Mouse (Mus musculus): ENCODE measurements around the gene Gpr6. TPM values are rescaled to one million over a fixed set of nuclear protein-coding genes. Genes with fewer than 3 reads are reported as not detected.

Gpr6 gene
- polyA plus RNA-seq, 1 experiment = not detected

DNA sequence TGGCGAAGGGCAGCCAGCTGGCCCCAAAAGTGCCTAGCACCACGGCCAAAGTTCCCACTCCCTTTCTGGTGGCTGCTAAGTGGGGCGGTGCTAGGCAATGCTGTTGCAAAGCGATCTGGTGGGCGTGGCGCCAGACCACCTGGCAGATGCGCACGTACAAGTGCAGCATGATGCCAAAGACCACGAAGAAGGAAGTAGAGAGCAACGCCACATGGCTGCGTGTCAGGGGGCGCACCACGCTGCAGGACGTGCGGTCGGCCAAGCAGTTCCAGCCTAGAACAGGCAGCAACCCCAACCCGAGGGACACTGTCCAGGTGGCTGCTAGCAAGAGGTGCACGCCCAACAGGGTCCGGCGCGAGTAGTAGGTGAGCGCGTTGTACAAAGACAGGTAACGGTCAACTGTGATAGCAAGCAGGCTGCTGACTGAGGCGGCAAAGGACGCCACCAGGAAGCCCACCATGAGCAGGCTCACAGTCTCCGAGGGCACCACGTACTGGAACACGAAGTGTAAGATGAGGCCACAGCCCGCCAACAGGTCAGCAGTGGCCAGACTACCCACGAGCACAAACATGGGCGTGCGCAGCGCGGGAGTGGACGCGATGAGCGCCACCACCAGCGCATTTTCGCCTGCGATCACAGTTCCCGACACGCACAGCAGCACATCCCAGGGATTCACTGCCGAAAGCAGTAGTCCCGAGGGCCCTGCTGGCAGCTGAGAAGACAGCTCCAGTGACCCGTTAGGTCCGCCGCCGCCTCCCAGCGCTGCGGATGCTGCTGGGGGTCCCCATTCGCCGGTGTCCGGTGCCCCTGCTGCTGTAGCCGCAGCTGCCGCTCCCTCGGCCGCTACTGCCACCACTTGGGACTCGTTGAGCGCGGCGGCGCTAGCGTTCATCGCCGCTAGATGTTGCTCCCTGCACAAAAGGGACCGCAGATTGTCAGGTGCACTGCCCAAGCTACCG lies 1.1 kb downstream of the Gpr6 start:
- H3K79me2 ChIP-seq (ENCODE audit: control insufficient read depth, insufficient read depth) = no peaks in the 10 kb centered on the region
- H3ac ChIP-seq (ENCODE audit: control insufficient read depth, insufficient read length) = no peak overlapping the region
- H3K27me3 ChIP-seq (ENCODE audit: control insufficient read depth, insufficient read depth, insufficient read length) = peaks cover 5% of the 10 kb centered on the region
- TF ChIP-seq USF1 (IDR thresholded peaks at IDR 0.05; ENCODE audit: low read depth) (no peak), MYOG (IDR thresholded peaks at IDR 0.05; ENCODE audit: control insufficient read depth in 1 of 3, insufficient read depth in 1 of 3, insufficient read length in 2 of 3, low read depth in 2 of 3) (peak in 1 of 3 experiments; percentile 28), TCF12 (IDR thresholded peaks at IDR 0.05; ENCODE audit: insufficient read depth, poor library complexity, severe bottlenecking) (no peak)
- H3K36me3 ChIP-seq (ENCODE audit: control insufficient read depth, insufficient read depth) = no peaks in the 10 kb centered on the region
- no peak overlapping the region for H3K4me2 ChIP-seq (ENCODE audit: low read depth)
- H3K4me3 ChIP-seq = no peak overlapping the region

DNA sequence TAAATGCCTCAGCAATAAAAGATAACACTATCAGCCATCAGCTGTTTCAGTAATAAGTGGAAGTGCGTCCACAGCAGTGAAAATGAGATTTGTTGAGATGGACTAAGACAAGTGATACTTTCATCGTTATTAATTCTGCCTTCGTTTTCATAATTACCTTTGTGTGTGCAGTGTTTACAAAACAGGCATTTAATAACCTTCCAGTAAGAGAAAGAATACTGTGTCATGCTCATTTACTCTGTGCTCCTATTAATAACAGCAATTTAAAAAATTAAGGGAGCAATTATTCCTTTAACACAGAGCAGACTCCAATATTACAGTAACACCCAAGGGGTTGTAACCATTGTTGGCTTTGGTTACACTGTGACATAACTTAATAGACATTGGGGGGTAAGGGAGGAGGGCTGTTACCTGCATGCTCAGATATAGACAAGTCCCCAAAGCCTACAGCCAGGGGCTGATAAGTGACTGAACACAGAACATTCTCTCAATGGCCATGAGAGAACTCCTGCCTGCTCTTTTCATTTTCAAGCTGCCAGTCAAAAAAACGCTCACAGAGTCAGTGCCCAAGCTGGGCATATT lies 11.7 kb downstream of the Gpr6 start:
- Histone ChIP-seq H3K27me3 (ENCODE audit: control insufficient read depth, insufficient read depth, insufficient read length) (peaks cover 4% of the 10 kb centered on the region), H3K4me3 (no peak overlapping the region), H3ac (ENCODE audit: control insufficient read depth, insufficient read length) (no peak overlapping the region), H3K79me2 (ENCODE audit: control insufficient read depth, insufficient read depth) (no peaks in the 10 kb centered on the region), H3K36me3 (ENCODE audit: control insufficient read depth, insufficient read depth) (no peaks in the 10 kb centered on the region), H3K4me2 (ENCODE audit: low read depth) (no peak overlapping the region)
- no peak for TF ChIP-seq POLR2AphosphoS2 (IDR thresholded peaks at IDR 0.05; ENCODE audit: insufficient read length, low read depth)
- no peak for TF ChIP-seq E2F4 (IDR thresholded peaks at IDR 0.05; ENCODE audit: insufficient read depth)
- TF ChIP-seq USF1 (IDR thresholded peaks at IDR 0.05; ENCODE audit: low read depth) = no peak
- no peak for TF ChIP-seq TCF3 (IDR thresholded peaks at IDR 0.05; ENCODE audit: insufficient read length, low read depth)
- TF ChIP-seq SRF (IDR thresholded peaks at IDR 0.05; ENCODE audit: control insufficient read depth, insufficient read length, low read depth) = no peak
- no peak for TF ChIP-seq MYOG (IDR thresholded peaks at IDR 0.05; ENCODE audit: control insufficient read depth in 1 of 3, insufficient read depth in 1 of 3, insufficient read length in 2 of 3, low read depth in 2 of 3)

DNA sequence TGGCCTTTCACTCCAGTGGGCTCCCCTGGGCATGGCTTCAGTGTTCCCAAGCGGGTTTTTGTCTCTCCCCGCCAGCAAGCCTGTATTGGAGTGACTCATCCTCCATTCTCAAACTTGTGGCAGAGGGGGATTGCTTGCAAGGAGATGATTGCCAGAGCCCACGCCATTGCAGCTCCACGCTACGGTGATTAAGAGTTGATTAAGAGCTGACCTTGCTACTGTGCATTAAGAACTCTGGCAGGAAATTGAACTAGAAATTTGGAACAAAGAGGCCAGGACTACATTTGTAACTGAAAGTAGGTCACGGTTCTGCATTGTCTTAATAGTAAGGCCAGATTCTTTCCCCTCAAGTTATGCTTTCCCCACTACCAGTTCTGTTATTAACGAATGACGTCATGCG lies 16.5 kb downstream of the Gpr6 start:
- no peak overlapping the region for H3ac ChIP-seq (ENCODE audit: control insufficient read depth, insufficient read length)

DNA sequence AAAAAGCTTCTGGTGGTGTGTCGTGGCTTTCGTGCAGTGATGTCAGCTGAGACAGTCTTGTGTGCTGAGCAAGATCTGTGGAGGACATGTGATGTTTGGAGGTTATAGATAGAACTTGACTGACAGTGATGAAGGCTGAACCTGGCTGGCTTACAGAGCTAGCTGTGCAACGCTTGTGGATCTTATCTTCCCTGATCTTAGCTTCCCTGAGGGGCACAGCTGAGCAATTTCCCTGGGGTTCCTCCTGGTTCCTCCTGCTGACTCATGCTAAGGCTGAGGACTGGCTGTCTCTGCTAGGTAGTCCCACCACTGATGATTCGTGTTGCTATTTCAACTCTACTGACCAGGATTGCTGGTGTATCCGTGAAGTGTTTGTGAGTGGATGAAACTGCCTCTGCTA lies 18.1 kb downstream of the Gpr6 start:
- no peaks in the 10 kb centered on the region for H3K79me2 ChIP-seq (ENCODE audit: control insufficient read depth, insufficient read depth)
- TF ChIP-seq CEBPB (IDR thresholded peaks at IDR 0.05; ENCODE audit: insufficient read depth, poor library complexity, severe bottlenecking) (no peak), SRF (IDR thresholded peaks at IDR 0.05; ENCODE audit: control insufficient read depth, insufficient read length, low read depth) (no peak), E2F4 (IDR thresholded peaks at IDR 0.05; ENCODE audit: insufficient read depth) (no peak), USF1 (IDR thresholded peaks at IDR 0.05; ENCODE audit: low read depth) (no peak)
- H3K4me2 ChIP-seq (ENCODE audit: low read depth) = no peak overlapping the region
- no peak overlapping the region for H3K4me3 ChIP-seq
- H3K36me3 ChIP-seq (ENCODE audit: control insufficient read depth, insufficient read depth) = no peaks in the 10 kb centered on the region
- H3K27me3 ChIP-seq (ENCODE audit: control insufficient read depth, insufficient read depth, insufficient read length) = no peaks in the 10 kb centered on the region
- H3ac ChIP-seq (ENCODE audit: control insufficient read depth, insufficient read length) = no peak overlapping the region

More for the DNA sequence above, 16.5 kb downstream of the Gpr6 start:
- Histone ChIP-seq H3K27me3 (ENCODE audit: control insufficient read depth, insufficient read depth, insufficient read length) (peaks cover 3% of the 10 kb centered on the region), H3K79me2 (ENCODE audit: control insufficient read depth, insufficient read depth) (no peaks in the 10 kb centered on the region), H3K4me2 (ENCODE audit: low read depth) (peak overlapping the region; percentile 20), H3K4me3 (no peak overlapping the region), H3K36me3 (ENCODE audit: control insufficient read depth, insufficient read depth) (no peaks in the 10 kb centered on the region)
- TF ChIP-seq USF1 (IDR thresholded peaks at IDR 0.05; ENCODE audit: low read depth) = no peak
- TF ChIP-seq SRF (IDR thresholded peaks at IDR 0.05; ENCODE audit: control insufficient read depth, insufficient read length, low read depth) = no peak
- TF ChIP-seq MYOD1 (IDR thresholded peaks at IDR 0.05; ENCODE audit: control insufficient read depth in 1 of 3, insufficient read length in 2 of 3, low read depth in 2 of 3) = no peak
- TF ChIP-seq MYOG (IDR thresholded peaks at IDR 0.05; ENCODE audit: control insufficient read depth in 1 of 3, insufficient read depth in 1 of 3, insufficient read length in 2 of 3, low read depth in 2 of 3) = no peak
- no peak for TF ChIP-seq POLR2AphosphoS2 (IDR thresholded peaks at IDR 0.05; ENCODE audit: insufficient read length, low read depth)
- TF ChIP-seq TCF3 (IDR thresholded peaks at IDR 0.05; ENCODE audit: insufficient read length, low read depth) = no peak
- TF ChIP-seq E2F4 (IDR thresholded peaks at IDR 0.05; ENCODE audit: insufficient read depth) = no peak
- TF ChIP-seq TCF12 (IDR thresholded peaks at IDR 0.05; ENCODE audit: insufficient read depth, poor library complexity, severe bottlenecking) = no peak
- TF ChIP-seq POLR2A (IDR thresholded peaks at IDR 0.05; ENCODE audit: insufficient read length, low read depth) = no peak
- no peak for TF ChIP-seq REST (IDR thresholded peaks at IDR 0.05; ENCODE audit: insufficient read depth, insufficient read length)
- TF ChIP-seq MAX (IDR thresholded peaks at IDR 0.05; ENCODE audit: low read depth) = no peak

DNA sequence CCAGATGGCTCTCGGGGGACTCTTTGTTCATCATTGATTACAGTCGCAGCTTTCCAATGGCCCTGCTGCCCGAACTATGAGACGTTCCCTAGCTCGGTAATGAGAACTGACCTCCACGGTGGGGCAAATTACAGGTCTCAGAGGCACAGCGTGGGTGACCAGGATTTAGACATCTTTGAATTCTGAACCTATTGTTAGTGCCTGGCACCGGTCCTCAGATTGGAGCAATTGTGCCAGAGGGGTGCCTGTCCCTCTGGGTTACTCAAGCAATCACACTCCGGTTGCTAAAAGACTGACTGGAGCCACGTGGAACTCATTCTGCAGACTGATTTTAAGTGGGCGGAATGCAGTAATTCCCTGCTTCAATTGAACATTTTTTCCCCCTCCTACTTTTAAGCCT lies 29.8 kb downstream of the Gpr6 start:
- Histone ChIP-seq H3K4me3 (no peak overlapping the region), H3K36me3 (ENCODE audit: control insufficient read depth, insufficient read depth) (no peaks in the 10 kb centered on the region), H3K4me2 (ENCODE audit: low read depth) (no peak overlapping the region), H3ac (ENCODE audit: control insufficient read depth, insufficient read length) (no peak overlapping the region), H3K79me2 (ENCODE audit: control insufficient read depth, insufficient read depth) (no peaks in the 10 kb centered on the region), H3K27me3 (ENCODE audit: control insufficient read depth, insufficient read depth, insufficient read length) (peaks cover 12% of the 10 kb centered on the region)
- no peak for TF ChIP-seq CEBPB (IDR thresholded peaks at IDR 0.05; ENCODE audit: insufficient read depth, poor library complexity, severe bottlenecking)
- TF ChIP-seq TCF12 (IDR thresholded peaks at IDR 0.05; ENCODE audit: insufficient read depth, poor library complexity, severe bottlenecking) = no peak
- no peak for TF ChIP-seq TCF3 (IDR thresholded peaks at IDR 0.05; ENCODE audit: insufficient read length, low read depth)
- TF ChIP-seq MYOD1 (IDR thresholded peaks at IDR 0.05; ENCODE audit: control insufficient read depth in 1 of 3, insufficient read length in 2 of 3, low read depth in 2 of 3) = no peak
- TF ChIP-seq MAX (IDR thresholded peaks at IDR 0.05; ENCODE audit: low read depth) = no peak
- TF ChIP-seq POLR2A (IDR thresholded peaks at IDR 0.05; ENCODE audit: insufficient read length, low read depth) = no peak
- TF ChIP-seq MYOG (IDR thresholded peaks at IDR 0.05; ENCODE audit: control insufficient read depth in 1 of 3, insufficient read depth in 1 of 3, insufficient read length in 2 of 3, low read depth in 2 of 3) = no peak
- TF ChIP-seq REST (IDR thresholded peaks at IDR 0.05; ENCODE audit: insufficient read depth, insufficient read length) = no peak
- TF ChIP-seq SRF (IDR thresholded peaks at IDR 0.05; ENCODE audit: control insufficient read depth, insufficient read length, low read depth) = no peak
- TF ChIP-seq E2F4 (IDR thresholded peaks at IDR 0.05; ENCODE audit: insufficient read depth) = no peak
- TF ChIP-seq USF1 (IDR thresholded peaks at IDR 0.05; ENCODE audit: low read depth) = no peak

Data from myocyte (in vitro differentiated cells).